Mouse (Mus musculus) gastrocnemius, postnatal 25 days (tissue): ENCODE data around the gene Edn2. TPM values are rescaled to one million over a fixed set of nuclear protein-coding genes. Genes with fewer than 3 reads are reported as not detected.

Experiments used
- DNase-seq: peaks from one replicate; pipeline ENCODE4 v3.0.0; 2022
- total RNA-seq, 2 experiments: library from RNA; stranded (reverse); gene quantifications; 1 replicate in 1 of 2; 2 replicates in 1 of 2; pipeline ENCODE4 v1.2.3; 2021

Gene Edn2
- total RNA-seq, 2 experiments from 2014 or later = not detected

GRCm38 (mm10) chr4:120158714-120159310, 2.2 kb upstream of the Edn2 start:
- peak; percentile 28 for DNase-seq

- DNase-seq = no peak
Measured at GRCm38 (mm10) chr4:120162586-120162985, 1.6 kb downstream of the Edn2 start.

DNA sequence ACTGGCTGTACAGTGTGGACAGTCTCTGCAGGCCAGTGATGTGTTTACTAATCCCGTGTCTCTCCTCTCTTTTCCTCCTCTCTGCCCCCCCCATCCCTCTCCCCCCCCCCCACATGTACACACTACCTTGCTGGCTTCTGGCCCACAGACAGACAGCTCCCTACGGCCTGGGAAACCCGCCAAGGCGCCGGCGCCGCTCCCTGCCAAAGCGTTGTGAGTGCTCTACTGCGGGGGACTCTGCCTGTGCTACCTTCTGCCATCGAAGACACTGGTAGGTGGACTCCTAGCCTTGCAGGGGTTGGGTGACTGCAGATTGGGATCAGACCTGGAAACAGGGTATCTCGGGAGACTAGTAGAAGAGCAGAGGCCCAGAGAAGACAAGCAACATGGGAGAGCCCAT, 2.2 kb downstream of the Edn2 start:
- no peak for DNase-seq

- DNase-seq = no peak
Measured at GRCm38 (mm10) chr4:120164316-120164715, 3.3 kb downstream of the Edn2 start.

GRCm38 (mm10) chr4:120167778-120168177, 6.8 kb downstream of the Edn2 start:
- no peak for DNase-seq

- DNase-seq = no peak
Measured at GRCm38 (mm10) chr4:120168346-120168745, 7.3 kb downstream of the Edn2 start.

GRCm38 (mm10) chr4:120170387-120170936, 9.5 kb downstream of the Edn2 start:
- DNase-seq = no peak

DNA sequence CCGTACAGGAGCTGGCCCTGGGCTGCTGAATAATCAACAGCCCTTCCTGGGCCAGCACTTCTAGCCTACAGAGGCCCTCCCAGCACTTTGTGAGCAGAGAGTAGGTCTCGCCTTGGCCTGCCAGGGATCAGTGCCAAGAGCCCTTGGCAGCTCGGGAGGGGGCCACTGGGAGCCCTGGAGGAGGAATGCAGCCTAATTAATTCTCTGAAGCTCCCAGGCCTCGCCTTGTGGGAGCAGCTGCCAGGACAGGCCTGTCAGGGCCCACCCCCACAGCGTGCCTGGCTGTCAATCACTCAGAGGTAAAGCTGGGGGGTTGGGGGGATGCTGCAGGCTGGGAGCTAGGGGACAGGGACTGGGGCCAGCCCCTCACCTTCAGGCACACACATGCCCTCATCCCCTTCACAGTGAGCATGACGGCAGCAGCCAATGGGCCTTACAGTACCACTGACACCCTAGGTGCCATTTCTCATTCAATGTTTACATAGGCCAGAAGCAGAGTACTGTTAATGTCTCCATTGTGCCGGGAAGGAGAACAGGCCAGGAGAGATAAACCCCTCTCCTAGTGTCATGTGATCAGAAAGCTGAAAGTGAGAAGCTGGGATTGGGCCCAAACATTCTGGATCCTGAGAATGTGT, 11.2 kb downstream of the Edn2 start:
- peak; percentile 29 for DNase-seq

DNA sequence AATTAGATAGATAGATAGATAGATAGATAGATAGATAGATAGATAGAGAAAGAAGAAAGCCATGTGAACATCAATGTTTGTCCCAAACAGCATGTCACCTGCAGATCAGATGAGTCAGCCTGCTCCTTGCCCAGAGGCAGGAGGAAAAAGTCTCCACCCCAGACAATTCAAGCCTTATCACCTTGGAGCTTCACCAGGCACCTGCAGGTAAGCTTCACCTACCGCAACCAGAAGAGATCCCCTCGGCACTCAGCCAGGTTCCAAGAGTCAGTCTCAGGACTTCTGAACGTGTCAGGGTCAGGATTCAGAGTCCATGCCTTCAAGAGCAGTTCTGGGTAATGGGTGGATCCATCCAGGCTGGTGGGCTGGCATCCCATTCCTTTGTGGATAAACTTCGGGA, 18.1 kb downstream of the Edn2 start:
- DNase-seq = no peak

DNA sequence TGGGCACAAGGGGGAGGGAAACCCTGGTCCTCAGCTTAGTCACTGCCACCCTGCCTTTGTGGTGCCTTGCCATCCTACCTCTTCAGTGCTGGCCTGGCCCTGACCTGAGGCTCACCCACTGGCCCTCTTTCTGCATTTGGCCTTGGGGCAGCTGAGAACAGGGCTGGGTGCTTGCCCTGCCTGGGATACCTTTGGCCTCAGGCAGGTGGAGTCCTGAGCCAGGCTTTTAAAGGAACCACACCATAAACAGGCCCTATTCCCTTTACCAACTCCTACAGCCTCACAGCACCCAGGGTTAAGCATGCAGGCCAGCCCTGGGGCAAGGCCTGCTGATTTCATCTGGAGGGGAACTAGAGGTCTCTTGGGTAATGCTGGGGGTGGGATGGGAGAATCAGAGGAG, 19.5 kb downstream of the Edn2 start:
- DNase-seq = no peak

GRCm38 (mm10) chr4:120184374-120184991, 23.5 kb downstream of the Edn2 start:
- no peak for DNase-seq

DNA sequence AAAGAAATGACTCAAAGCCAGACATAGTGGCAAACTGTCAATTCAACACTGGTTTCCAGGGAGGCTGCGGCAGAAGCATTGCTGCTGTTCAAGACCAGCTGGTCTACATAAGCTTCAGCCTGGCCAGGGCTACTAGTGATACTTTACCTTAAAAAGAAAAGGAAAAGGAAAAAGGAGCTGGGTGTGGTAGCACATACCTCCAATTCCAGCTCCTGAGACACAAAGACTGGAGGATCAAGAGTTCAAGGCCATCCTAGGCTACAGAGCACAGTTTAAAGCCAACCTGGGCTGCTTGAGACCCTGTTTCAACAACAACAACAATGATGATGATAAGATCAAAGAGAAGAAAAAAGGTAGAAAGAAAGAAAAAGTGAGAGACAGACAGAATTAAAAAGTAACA, 25.4 kb downstream of the Edn2 start:
- DNase-seq = no peak

GRCm38 (mm10) chr4:120186934-120187333, 25.9 kb downstream of the Edn2 start:
- no peak for DNase-seq

- no peak for DNase-seq
Measured at GRCm38 (mm10) chr4:120188204-120188603, 27.2 kb downstream of the Edn2 start.

- peak; percentile 69 for DNase-seq
Measured at GRCm38 (mm10) chr4:120188651-120189161, 27.7 kb downstream of the Edn2 start.

DNA sequence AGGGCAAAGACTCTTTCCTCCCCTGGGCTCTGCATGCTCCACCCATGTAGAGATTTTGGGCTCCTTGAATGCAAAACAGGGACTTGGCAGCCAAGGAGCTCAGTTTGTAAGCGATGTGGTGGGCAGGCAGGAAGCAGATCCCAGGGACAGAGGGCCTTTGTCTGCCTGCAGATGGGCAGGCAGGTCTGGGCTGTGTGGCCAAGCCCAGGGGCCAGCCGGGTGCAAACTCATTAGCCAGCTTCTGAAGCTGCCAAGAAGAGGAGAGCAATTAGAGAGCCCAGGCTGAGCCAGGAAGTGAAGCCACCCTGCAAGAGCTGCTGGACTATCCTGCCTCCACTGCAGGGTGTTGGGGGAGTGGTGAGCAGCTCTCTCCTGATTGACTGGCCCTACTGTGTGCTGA, 28.9 kb downstream of the Edn2 start:
- DNase-seq = peak; percentile 14

GRCm38 (mm10) chr4:120191987-120192386, 31.0 kb downstream of the Edn2 start:
- DNase-seq = no peak

- DNase-seq = peak; percentile 64
Measured at GRCm38 (mm10) chr4:120194026-120194425, 33.0 kb downstream of the Edn2 start.

GRCm38 (mm10) chr4:120194965-120195364, 34.0 kb downstream of the Edn2 start:
- DNase-seq = peak; percentile 55

DNA sequence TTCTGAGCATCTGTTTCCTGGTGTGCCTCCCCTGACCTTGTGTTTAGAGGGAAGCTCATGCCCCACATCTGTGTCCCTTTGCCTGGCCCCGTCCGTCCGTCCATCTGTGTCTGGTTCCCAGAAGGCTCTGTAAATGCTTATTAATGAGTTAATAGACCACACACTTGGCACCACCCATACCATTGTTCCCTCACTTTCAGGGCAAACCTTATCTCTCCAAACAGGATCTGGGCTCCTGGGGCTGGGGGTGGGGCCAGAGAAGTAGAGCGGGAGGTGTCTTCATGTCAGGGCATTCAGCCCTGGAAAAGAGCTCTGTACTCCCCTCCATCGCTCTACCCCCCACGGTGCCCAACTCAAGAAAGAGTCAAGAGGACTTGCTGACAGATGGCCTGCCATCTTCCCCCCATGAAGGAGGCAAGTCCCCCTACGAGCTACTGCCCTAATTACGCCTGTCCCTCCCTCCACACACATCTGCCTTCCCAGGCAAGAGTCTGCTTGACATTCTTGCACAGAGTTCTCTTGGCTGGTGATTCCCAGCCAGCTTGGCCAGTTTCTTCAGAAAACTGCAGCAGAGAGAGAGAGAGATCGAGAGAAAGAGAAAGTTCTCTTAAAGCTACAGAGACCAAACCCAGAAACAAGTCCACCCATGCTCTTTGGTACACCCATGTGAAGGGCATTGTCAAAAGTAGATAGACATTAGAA, 38.3 kb downstream of the Edn2 start:
- peak; percentile 24 for DNase-seq

GRCm38 (mm10) chr4:120200551-120201266, 39.7 kb downstream of the Edn2 start:
- peak; percentile 47 for DNase-seq
